Mouse (Mus musculus) frontal cortex, postnatal 10 days (tissue): ENCODE measurements around the gene Uqcr11.

Experiments
- DNase-seq, 2 experiments: peaks; one replicate each; pipeline ENCODE4 v3.0.0; 2022; ENCODE audit warnings: low spot score in 2 of 2, mixed read lengths in 1 of 2

The Uqcr11 gene

DNA sequence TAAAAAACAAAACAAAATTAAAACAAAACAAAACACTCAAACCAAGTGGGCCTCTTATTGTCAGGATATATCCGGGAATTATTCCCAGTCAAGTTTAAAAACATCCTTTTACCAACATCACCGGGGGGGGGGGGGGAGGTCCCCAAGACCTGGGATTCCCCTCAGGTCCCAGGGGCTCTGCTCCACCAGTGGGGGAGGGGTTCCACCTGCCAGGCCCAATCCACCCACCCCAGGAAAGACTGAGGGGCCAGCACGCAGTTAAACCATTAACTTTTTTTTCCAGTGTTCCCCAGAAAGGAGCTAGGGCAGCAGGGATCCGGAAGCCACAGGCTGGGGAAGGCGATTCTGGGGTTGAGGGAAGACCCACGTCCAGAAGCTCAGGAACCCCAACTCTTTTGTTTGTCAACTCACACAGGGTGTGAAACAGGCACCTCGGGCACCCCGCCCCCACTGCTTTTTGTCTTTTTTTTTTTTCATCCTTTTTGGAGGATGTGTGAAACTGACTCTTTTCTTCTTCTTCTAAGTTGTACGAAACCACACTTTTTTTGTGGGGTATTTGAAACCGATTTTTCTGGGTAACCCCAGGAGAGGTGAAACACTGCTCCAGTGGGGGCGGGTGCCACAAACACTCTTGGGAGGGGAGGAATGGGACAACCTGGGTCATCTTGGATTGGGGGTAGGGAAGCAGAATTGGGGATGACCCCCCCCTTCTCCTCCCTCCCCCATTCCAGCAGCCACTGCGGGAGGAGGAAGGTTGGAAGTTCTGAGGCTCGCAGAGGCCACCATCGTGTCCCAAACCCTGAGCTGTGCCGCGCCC lies 25.1 kb upstream of the Uqcr11 start:
- DNase-seq: no peak

DNA sequence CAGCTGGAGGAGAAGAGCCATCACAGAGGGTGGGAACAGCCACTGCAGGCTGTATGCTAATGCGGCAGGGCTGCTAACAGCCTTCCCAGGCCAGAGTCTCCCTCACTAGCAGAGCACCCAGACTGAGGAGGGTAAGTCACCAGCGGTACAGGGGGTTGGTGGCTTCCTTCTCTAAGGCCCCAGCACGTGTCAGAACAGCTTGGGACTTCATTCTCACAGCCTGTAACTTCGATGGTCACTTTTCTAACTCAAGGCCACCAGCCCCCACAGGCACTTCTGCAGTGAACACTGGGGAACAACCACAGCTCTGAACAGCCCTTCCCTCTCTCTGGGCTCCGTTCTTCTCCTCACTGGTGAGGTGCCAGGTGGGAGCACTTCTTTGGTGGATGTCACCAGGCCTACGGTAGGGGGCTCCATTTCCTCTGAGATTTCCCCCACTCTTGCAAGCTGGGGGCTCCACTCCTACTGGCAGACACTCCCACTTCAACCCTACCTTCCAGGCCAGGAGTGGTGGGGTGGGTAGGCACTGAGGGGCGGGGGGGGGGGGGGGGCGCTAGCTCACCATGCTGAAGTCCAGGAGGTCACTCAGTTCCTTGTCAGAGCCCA lies 23.8 kb upstream of the Uqcr11 start:
- DNase-seq: no peak

DNA sequence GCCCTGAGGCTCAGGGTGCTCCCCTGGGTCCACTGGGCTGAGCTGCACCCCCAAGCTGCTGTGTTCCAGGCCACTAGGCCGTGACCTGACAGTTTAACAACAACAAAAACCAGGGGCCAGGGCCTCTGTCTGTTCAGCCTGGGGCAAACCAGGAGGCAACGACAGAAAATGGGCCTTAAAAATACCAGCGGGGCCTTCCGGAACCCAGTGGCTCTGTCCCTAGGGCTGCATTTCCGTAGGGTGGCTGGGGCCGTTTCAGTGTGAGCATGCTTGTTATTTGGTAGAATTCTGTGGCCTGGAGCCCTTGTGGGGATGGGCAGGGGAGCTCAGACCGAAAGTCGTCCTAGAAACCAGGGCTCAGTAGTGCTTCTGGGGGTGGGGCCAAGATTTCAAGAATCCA lies 23.2 kb upstream of the Uqcr11 start:
- DNase-seq: no peak

DNA sequence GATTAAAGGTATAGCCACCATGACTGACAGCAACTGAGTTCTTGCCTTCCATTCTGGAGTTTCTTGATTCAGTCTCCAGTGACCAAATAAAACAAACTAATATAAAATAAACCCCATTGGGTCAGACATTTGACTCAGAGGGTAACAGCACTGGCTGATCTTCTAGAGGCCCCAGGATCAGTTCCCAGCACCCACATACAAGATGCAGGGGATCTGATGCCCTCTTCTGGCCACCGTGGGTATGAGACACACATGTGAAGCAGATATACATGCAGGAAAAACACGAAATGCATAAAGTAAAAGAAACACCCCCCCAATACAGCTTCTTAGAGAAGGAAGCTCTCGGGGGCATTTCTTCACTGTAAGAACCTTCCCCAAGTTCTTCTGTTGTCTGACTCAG lies 18.4 kb upstream of the Uqcr11 start:
- DNase-seq: no peak

DNA sequence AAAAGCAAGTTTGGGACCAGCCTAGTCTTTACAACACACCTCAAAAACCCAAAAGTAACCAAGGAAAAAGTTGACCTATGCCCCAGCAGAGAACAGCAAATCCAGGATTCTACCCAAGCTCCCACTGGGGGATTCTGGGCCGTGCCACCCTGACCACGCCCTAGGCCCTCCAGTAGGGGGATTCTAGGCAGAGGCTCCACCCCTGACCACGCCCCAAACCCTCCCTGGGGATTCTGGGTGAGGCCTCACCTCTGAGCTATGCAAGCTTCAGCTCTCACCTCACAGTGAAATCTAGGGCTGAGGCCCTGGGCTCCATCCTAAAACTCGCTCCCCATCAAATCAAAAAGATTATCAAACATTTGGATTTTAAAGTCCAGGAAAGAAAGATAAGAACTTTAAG lies 16.9 kb upstream of the Uqcr11 start:
- DNase-seq: no peak

DNA sequence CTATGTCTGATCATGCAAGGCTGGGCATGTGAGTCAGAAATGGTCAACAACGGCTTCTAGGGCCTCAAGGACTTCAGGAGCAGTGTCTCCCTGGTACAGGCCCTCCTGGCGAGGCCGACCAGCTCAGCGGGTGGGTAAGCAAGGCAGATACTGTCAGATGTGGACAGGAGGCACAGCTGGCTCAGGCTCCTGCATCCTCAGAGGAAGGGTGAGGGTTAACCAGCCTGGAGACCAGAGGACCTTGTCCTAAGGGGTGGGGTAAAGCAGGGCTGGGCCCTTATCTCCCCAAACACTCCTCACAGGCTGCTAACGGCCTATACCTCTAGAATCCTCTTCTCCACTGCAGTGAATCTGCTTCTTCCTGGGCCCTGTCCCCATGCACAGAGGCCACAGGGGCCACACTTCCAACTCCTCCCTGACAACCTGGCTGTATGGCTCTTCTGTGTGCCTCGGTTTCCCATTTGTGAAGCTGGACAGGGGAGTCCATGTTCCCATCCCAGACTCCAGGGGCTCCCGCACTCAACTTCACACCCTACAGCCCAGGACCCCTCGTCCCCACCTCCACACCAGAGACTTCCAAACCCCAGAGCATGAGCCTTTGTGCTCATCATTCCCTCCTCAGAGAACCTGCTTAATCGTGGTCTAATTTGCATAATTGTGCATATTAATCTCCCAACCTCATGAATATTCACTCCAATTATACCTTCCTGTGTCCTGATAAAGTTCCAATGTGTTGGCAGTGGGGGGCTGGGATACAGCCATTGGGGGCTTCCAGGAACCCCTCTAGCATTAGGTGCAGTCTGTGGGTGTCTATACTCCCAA lies 15.2 kb upstream of the Uqcr11 start:
- no peak for DNase-seq

DNA sequence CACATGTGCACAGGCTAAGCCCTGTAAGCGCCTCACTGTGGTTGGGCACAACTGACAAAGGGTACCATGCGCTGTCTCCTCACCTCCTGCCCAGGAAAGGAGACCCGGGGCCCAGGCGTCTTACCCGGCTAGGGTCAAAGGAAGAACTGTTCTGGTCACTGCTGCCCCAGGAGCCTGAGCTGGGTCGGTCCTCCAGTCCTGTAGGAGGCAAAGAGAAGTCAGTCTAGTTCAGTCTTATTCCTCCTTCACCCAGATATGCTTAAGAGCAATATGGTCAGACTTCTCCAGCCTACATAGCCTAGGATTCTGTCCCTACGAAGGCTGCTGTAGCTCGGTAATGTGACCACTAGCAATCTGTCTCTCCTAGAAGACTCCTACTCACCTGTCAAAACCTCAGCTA lies 14.6 kb upstream of the Uqcr11 start:
- no peak for DNase-seq

DNA sequence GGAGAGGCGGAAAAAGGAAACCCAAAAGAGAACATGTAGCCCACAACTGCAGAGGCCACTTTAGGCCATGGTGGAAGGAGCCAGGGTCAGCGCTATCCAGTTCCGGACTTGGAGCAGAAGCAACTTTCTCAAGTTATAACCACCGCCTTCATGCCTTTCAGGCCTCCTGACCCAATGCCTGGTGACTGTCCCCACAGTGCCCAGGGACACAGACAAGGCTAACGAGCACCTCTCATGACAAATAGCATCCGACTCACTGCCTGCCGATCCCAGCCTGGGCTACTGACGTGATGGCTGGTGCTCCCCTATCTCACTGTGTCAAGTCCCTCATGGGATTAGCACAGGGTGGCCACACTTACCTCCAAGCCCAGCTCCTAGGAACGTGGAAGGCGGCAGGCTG lies 14.1 kb upstream of the Uqcr11 start:
- no peak for DNase-seq

DNA sequence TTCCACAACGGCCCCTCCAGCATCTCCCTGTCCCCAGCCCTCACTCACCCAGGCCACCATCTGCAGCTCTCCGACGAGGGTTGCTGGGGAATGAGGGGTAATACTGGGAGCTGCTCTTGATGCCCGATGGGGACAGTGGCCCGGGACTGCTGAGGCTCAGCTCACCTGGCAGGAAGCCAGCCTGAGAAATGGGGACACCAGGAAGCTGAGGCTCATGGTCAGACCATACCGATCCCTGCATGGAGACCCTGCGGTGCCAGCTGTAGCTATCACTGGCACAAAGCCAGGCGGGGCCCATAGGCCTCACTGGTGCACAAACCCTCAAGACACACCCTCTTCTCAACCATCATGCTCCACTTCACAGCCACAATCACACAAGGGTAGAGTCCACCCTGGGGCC lies 12.8 kb upstream of the Uqcr11 start:
- no peak for DNase-seq

DNA sequence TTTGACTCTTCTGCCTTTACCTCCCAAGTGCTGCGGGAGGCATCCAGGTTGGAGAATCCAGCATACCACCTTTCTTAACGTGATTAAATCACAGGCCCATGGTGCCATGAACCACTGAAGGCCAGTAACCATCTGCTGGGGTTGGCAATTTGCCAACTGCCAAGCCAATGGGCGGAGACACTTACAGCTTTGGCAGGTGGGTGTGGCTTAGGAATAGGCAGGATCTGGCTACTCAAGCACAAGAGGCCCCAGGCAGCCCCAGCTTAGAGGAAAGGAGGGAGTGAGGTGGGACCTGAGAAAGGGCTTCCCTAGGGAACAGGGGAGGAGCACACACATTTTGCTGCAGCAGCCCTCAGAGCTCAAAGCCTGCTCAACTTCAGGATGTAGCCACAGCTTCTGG lies 11.7 kb upstream of the Uqcr11 start:
- no peak for DNase-seq

DNA sequence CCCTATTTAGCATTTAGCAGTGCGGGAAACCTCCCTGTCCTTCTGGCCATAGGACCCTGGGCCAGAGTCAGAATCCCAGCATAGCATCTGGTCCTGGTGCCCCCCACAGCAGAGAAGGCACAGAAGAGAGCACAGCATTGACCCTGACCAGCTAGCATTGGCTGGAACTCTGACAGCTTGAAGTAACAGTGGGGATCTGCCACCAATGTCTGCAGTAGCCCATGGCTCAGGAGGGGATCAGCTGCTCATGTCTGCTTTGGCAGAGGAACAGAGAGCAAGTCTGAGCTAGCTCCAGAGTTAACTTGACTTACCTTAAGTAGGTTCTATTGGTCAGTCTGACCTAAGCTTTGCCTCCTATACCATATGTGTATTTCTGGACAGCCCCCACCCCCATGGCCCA lies 11.2 kb upstream of the Uqcr11 start:
- no peak for DNase-seq

DNA sequence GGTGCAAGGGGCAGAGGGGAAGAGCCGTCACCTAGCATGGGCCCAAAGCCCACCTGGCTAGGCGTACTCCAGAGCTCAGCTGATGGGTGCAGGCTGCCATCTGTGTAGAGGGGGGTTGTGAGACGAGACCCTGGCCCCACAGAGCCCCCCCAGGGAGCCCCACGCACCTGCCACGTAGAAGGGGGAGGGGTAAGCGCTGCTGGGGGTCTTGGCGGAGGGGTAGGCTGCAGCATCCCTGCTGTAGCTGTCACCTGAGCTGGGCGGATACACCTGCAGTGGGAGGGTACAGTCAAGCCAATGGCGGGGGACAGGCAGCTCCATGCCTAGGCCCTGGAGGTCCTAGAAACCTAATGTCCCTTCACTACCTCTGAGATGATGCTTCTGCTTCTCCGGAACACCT lies 10.7 kb upstream of the Uqcr11 start:
- DNase-seq: no peak

DNA sequence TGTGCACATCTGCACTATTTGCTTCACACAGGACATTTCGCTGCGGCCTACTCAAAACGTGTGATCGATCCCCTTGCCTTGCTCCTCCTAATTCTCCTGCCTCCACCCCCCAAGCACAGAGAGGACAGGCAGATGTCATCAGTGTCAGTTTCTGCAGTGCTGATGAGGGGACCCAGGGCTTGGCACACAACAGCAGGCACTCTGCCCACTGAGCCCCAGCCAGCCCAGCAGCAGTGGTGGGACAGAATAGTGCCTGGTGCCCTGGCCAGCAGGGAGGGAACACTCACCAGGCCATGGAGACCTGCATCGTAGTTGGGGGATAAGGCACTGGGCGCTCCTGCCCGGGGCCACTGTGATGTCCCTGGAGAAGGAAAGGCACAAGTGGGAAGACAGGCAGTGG lies 8.9 kb upstream of the Uqcr11 start:
- DNase-seq: no peak

DNA sequence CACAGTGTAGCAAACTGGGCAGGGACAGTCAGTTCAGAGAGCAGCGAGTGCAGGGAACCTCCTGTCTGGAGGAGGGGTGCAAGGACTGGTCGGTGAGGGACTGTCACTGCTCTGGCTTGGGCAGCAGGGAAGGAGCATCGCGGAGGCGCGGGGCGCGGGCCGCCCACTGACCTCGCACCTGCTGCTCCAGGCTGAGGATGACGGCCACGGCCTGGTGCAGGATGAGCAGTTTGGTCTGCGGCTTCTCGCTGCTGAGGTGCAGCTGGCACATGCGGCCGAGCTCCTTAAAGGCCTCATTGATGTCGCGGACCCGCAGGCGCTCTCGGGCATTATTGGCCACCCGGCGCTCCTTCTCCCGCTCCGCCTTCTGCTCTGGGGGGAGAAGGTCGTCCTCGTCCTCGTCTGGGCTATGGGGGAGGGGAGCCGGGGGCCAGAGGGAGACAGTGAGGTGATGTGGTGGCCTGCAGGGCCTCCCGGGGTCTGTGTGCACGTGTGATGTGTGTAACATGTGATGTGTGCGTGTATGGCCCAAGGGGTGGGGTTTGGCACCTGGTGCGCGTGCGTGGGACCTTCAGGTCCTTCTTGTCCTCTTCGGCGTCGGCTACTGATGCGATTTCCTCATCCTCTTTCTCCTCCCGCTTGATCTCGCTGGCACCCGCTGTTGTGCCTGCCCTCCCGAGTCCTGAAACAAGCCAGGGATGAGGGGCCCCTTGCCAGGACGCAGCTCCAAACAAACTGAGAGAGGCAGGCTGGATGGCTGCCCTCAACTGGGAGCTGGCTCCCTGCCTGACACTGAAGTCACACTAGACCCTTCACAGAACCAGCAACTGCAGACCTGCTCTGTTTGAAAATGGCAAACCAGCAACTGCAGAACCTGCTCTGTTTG lies 6.3 kb upstream of the Uqcr11 start:
- DNase-seq: peak; percentile 77 to 79

DNA sequence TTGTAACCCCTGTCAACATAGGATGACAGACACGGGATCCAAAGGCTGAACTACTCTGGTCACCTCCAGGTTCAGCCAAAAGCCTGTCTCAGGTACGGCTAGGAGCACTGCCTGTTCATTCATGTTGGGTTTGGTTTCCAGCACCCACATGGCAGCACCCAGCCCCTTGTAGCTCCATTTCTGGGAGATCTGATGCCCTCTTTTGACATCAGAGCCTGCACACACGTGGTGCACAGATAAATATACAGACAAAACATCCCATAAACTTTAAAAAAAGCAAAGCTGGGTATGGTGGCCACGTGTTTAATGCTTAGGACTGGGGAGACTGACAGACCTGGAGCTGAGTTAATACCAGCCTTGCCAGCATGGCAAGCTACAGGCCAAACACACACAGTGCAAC lies 1.3 kb upstream of the Uqcr11 start:
- no peak for DNase-seq

DNA sequence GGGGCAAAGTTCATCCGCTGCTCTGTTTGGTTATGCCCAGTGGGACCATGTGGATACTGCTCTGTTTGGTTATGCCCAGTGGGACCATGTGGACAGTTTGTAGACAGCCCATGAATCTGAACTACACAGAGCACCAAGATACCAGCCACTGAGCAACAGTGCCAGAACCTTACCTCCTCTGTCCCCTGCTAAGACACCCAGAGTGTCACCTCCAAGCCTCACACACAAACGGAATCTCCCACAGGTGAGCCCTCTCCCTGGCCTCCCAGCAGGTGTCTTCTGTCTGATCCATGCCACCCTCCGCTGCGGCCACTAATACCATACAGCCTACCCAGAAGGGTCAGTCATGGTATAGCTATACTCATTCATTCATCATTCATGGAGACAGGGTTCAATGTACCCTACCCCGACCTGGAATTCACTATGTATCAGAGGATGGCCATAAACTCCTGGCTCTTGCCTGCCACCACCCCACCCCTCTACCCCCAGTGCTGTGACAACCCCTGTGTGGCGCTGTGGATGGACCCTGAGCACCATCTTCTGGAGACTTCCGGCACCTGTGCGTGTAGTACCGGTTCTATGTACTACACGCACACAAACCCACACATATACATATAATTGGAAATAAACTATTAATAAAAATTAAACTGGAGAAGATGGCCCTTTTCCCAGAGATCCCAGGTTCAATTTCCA lies 1.0 kb downstream of the Uqcr11 start:
- DNase-seq: no peak

DNA sequence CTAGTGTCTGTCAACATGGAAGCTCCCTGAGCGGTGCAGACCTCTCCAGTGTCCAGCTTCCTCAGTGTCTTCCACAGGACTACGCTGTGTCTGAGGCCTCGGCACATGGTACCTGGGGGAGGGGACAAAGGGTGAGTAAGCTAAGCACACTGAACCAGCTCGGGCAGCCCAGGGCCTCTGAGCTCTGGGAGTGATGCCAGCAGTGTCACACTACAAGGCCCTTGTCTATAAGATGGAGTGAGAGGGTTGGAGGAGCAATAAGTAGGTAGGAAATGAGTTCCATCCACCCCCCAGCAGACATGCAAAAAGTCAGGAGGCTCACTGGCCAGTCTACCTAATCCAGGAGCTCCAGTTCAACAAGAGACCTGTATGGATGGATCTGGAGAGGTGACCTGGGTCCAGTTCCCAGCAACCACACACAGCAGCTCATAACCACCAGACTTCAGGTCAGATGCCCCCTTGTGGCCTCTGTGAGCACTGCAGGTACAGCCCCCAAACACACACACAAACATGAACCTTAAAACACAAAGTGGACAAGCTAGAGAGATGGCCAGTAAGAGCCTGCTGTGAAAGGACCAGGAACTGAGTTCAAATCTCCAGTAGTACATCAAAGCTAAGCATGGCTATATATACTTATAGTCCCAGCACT lies 3.5 kb downstream of the Uqcr11 start:
- DNase-seq: no peak

DNA sequence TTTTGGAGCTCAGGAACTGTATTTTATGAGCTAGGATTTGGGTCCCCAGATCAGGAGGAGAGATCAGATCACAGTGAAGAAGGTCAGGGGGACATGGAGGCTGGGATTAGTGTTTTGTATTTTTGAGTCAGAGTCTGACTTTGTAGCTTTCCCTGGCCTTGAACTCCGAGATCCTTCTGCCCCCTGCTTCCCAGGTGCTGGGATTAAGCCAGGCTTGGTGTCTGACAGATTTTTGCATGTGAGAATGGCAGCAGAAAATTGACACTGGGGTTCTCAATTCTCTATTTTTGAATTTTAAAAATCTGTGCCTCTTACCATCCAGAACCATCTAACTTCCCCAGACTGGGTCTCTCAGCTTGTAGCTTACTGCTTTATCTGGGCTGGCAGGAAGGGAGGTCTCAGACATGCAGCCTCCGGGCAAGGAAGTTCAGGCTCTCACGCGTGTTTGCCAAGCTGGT lies 5.9 kb downstream of the Uqcr11 start:
- no peak for DNase-seq

DNA sequence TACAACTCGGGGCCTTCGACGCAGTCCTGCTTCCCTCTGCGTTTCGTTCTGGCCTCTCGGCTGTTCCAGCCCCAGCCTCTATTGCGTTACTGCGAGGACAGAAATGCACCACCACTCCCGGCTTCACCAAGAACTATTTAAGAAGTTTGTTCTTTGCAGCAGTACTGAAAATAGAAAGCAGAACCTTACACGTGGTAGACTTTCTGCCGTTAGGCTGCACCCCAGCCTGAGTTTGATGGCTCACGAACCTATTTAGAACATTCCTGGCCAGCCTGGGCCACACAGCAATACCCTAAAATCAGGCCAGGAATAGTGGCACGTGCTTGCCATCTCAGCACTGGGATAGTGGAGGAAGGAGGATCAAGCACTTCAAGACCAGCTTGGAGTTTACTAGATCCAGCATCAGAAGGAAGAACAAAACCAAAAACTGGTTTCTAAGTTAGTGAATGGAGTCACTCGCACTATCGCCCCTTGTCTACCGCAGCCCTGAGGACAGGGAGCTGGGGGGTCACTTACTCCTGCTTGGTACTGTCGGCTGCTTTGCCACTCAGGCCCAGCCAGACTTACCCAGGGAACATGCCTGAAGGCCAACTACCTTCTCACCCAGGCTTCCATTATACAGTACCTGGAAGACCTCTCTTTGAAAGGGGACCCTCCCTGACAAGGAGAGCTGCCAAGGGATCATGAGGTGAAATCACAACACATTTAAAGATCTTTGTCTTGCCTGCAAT lies 6.5 kb downstream of the Uqcr11 start:
- no peak for DNase-seq
